Mouse (Mus musculus): Measurements from ENCODE around the gene Tanc2.

The Tanc2 gene

DNA sequence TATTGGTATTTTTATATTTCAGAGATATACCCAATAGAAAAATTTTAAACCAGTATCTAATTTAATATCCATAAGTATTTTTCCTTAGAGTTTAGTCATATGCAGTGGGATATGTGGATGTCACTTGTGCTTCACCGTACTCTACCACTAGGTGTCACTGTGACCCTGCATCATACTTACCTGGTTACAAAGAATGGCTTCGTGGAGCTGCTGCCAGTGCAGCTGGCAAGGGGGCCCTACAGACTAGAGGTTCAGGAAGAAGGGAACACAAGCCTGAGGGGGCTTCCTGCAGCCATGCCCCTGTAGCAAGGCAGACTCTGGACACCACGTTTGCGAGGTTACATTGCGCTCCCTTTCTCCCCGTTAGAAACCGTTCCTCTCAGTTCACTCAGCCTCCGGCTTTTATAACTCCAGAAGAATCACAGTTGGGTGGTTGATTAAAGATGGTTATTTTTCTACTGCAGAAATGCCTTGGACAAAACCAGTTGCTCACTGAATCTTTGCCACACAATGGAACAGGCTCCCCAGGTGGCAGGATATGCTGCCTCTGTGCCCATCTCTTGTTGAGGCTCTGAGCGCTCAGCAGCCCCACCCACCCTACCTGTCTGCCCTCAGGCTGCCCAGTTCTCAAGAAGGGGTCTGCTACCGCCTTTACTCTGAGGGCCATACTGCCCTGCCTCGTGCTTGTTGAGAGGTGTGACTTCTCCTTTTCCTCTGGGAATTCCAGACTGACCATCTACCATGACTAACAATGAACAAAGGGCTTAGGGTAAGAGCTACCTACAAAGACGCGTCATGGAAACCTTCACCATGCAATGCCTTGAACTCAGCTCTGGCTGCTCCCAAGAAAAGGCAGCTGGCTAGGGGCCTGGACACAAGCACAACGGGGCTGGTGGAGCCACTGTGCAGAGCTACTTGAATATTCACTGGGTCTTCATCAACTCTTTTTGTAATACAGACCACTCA is 337.6 kb downstream of the Tanc2 start:
- peak; percentile 84 for DNase-seq

DNA sequence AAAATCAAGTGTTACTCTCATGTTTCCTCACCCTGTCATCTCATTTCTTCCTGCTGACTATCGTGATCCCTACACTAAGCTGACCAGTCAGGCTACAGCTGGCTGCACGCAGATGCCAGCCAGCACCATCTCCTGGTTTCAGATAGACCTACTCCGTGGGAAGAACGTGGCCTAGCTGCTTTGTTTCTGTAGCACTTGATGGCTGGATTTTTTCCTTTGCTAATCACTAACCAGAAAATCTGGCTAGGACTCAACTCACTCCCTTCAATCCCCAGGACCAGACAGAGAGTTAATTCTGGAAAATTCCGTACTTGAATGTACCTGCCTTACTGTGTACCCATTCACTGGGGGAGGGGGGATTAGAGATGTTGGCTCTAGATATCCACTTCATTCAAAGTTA is 338.4 kb downstream of the Tanc2 start:
- no peak for DNase-seq

DNA sequence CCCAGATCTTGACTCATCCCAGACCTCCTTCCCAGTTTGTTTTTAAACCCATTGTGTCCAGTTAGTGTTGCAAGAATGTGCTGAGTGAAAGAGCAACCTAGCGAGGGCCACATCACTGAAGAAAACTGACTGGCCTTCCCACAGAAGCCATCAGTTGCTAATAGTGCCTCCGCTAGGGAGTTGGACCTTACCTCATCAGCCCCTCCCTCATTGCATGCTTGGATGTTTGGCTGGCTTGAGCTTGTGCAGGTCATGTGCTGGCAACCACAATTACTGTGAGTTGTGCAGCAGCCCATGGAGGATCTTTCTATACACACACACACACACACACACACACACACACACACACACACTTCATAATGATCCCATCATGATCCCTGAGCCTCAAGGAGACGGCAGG is 341.6 kb downstream of the Tanc2 start:
- DNase-seq, result no peak

DNA sequence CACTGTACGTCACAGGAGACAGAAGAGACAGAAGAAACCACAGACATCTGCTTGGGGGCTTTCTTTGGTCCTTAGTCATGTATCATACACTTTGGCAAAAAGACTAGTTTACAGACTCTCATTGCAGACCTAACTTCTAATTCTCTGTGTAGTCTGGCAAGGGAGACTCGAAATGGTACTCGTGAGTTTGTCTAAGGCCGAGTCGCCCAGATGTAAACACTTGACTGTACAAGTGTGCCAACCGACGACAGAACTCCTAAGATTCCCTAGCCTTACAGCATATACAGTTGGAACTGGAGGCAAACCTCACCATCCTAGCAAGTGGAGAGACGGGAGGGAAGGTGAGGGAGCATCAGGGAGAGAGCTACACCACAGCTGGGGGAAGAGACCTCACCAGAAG is 344.0 kb downstream of the Tanc2 start:
- DNase-seq, result peak; percentile 45

DNA sequence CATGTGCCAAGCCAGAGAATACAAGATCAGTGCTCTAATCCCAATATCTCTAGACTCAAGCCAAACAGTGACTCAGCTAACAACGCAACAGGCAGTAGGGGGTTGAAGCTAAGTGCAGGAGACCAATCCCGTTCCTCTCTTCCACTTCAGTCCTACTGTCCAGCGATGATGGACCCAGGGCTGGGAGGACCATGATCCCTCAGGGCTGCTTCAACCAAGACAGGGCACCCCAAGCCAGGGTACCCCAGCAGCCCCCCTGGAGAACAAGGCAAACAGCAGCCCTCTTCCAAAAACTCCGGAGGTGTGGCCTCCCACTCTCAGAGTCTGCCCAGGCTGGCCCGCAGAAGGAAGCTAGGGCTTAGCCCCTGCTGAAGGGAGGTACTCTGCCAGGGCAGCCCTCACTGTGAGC is 344.5 kb downstream of the Tanc2 start:
- no peak for DNase-seq

DNA sequence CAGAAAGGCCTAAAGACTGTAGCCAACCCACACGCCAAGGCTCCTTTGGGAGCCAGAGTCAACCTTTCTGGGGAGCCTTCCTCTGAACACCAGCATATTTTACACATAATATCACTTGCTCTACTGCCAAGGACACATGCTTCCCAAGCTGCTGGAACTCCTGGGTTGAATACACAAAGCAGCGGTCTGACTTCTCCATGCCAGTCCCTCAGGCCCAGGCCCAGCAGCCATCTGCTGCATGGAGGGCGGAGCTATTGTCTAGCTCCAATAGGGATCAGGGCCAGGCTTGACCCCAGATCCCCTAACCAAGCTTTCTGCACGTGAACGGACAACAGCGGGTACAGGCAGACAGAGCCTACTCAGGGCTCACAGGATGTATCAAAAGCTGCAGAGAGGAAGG is 345.0 kb downstream of the Tanc2 start:
- no peak for DNase-seq

DNA sequence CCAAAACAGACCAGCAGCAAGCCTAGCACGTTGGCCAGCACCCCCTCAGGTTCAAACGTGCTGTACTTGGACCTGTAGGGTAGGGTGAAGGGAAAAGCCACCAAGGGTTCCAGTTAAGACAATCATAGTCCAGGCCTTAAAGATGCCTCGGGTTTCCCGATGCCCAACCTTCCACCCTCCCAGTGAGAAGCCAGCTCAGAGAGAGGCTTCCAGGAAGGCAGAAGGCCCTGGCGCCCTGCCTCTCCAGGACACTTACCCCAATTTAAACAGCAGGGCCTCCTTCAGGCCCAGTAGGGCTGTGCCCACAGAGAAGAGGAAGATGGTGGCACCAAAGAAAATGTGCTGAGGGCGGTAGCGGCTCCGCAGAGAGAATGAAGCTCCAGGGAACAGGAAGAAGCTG is 345.7 kb downstream of the Tanc2 start:
- DNase-seq, result no peak

DNA sequence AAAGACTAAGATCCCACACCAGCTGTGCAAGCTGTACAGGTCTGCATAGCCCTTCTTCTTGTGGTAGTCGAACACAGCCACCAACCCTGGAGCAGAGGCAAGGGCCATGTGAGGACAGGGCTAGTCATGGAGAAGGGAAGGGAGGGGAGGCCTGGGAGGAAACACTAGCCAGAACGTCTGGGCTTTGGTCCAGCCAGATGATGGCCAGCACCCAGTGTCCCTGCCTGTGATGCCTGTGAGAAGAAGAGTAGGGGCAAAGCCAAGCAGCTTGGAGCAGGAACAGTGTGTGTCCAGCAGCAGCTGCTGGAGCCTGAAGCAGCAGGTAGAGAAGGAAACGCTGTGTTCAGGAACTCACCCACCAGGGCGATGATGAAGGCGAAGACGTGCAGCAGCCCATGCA is 346.4 kb downstream of the Tanc2 start:
- DNase-seq, result peak; percentile 88

DNA sequence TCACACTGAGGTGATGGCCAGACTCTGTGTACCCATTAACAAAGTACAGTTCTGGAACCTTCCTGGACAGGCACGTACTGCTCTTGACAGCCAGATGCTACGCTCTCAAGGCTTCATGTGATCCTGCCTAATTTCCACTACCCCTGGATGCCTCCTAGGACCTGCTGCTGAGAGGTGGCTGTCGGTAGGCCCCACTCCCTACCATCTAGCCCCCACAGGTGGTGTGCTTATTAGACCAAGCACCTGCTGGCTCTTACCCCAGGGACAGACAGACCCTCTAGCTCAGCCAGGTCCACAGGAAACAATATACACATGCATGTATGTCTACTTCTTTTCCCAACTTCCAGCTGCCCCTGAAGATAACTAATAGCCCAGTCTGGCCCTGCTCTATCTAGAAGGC is 347.2 kb downstream of the Tanc2 start:
- no peak for DNase-seq

DNA sequence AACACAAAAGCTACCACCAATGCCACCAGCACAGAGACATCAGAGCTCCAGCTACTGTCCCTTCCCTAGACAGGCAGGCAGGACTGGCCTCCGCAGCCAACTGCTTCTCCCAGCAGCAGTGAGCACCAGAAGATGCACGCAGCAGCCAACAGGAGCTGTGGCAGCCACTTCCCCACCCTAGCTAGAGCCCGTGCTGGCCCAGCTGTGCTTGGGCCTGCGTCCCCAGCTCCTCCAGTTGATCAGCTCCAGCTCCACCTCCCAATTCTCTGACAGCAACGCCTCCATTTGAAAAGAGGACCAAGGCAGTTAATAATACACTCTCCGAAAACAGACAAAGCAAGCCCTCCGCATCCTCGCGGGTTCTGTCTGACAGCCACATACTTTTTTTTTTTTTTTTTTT is 349.0 kb downstream of the Tanc2 start:
- no peak for DNase-seq

DNA sequence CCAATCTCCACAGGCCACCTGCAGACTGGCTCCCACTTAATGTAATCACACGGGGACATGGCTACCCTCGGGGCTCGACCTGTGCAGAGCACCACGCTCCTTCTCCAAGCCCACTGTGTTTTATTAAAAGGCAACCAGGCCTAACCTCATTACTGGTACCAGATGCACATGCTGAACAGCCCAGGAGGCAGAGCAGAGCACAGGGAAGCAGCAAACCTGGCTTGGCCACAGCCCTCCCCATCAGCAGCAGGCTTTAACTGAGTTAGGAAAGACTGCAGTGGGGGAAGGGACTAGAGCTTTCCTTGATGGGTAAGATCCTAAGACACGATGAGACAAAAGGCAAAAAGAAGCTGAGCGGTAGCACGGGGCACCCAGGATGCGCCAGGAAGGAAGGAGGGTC is 352.2 kb downstream of the Tanc2 start:
- no peak for DNase-seq

DNA sequence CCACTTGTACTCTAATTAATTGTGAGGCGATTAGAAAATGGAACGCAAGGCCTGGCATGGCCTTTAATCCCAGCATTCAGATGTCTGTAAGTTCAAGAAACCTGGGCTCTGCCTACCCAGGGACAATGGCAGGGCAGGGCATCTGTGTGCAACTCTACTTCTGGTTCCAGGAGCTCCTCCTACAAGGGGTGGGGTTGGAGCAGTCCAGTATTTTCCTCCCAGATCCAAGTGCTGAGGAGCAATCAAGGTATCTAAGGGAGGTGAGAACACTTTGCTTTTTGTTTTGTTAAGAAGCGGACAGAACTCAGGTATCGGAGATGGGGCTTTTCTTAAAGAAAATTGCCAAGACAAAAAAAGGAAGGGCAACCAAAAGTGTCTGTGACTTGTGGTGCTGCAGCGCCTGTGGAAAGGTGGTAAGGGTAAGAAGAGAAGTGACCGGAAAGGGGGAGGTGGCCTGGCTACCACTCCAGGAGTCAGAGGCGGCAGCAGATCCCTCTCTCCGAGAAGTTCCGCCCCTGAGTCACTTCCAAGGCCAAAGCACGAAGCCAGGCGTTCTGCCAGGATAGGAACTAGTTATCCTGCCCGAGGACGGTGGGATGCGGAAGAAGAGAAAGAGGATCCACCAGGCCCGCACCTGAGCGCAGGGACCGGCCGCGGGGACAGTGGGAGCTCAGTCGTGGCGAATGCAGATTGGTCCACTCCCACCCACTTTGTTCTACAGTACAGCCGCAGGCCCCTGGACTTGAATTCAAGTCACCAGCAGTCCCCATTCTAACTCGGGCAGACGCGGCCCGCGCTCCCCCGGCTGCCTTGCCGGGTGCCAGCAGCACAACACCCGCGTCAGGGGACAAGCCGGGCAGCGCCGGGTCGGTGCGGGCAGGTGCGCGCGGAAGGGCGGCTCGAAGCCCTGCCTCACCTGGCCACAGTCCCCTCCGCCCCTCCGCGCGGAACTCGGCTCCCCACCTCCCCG is 353.6 kb downstream of the Tanc2 start:
- peak; percentile 79 for DNase-seq

DNA sequence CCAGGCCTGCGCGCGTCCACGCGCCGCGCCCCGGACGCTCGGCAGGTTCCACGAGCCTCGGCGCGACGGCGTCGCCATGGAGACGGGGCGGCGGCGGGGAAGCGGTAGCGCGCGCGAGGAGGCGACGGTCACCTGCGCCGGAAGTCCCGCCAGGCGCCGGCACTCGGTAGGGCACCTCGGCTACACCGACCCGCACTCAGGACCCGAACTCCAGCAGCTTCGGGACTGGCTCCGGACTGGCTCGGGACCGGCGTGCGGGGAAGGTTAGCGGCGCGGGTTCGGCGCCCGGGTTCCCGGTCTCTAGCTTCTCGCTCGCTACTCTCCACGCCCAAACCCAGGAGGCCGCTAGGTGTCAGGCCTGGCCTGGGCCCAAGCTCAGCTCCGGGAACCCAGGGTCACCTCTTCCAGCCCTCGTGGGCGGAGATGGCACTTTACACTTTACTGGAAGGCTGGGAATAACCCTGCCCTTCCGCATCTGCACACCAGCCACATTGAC is 354.4 kb downstream of the Tanc2 start:
- DNase-seq, result peak; percentile 89

DNA sequence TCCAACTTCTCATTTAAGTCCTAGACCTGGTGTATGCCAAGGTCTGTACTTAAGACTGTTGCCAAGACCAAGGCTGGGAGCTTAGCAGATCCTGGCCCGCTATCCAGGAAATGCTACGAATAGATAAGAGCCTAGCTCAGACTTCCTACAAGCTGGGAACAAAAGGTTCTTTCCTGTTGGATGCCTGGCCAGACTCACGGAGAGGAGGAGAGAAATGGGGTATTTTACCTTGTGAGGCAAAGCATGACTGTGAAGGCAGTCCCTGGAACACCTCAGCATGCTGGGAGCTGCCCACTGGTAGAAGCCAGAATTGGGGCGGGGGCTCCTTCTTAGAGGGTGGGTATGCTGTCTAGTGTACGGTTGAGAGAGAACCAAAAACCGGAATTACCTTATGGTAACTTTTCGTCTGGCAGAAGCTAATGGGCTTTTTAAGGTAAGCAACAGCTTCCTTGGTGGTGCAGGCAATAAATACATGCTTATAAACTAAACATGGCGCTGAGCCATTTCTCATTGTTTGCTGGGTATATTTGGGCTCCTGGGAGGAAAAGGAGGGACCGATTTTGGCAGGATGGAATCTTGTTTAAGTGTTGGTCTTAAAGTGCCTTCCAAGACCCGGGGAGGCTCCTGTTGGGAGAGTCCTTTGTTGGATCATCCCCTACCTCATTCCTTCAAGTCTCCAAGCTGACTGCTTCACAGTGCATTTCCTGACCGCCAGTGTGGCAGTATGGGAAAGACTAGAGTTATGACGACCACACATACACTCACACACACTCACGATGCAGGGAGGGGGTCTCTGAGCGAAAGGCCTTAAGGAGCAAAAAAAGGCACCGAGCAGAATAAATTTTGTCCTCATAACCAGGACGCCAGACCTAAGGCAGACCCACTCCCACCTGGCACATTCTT is 355.2 kb downstream of the Tanc2 start:
- peak; percentile 83 for DNase-seq

DNA sequence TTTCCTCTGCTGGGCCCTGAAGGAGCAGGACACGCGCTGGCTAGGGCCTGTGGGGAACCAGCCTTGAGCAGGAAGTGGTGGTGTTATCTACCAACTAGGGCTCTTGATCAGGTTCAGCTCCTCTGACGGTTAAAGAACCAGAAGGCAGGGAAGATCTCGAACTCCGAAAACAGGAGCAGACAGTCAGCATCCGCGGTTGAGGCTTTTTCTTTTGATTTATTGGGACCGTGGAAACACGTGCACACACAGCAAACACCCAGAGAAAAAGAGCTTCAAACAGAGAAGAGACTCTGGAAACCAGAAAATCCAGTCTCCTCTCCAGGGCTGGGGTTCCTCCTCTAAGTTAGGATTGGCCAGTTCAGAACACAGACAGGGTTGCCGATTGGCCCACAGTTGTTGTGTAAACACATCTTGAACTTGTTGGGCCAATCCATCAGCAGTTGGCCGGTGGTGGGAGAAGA is 356.9 kb downstream of the Tanc2 start:
- DNase-seq, result peak; percentile 46

DNA sequence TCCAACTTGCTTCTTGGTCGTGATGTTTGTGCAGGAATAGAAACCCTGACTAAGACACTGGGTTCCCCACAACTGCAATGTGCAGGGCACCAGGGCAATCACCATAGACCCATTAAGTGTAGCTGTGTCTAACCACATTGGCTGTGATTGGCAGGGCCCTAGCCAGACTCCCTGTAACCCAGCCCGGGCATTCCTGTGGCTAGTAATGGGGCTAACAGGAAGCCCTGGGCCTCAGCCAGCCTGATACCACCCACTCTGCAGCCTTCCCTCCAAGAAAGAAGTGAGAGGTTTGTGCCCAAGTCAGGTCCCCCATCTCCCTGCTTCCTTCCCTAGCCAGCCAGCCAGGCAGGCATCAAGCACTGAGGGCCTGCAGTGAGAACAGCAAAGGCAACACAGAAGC is 358.5 kb downstream of the Tanc2 start:
- DNase-seq, result no peak

DNA sequence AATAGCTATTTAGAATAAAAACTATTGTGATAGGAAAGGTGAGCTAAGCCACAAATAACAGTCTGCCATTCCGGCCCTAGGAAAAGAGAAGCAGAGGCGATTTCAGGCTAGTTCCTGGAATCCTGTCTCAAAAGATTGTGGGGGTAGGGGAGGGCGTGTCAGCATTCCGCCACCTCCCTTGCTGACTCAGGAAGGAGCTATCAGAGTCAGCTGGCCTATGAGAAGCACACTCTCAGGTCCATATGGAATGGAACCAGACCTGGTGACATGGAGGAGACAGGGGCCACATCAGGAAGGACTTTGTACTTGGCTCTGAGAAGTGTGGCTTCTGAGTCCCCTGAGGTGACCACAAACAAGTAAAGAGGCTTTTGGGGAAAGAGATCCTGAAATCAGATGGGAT is 360.7 kb downstream of the Tanc2 start:
- no peak for DNase-seq

DNA sequence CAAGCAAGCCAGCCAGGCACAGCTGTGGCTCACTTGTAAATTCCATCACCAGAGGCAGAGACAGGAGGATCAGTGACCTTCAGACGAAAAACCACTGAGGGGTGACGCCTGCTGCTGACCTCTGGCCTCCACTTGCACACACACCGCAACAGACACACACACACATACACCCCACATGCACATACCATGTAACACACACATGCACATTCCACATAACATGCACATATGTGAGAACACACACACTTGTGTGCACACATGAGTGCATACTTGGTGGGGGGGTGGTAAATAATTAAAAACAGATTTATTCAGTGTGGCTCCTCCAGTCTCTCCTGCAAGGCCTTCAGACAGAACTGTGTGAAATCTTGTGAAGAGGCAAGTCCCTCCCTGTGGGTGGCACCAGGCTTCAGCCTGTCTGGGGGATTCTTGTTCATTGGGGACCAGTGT is 361.8 kb downstream of the Tanc2 start:
- DNase-seq, result no peak

DNA sequence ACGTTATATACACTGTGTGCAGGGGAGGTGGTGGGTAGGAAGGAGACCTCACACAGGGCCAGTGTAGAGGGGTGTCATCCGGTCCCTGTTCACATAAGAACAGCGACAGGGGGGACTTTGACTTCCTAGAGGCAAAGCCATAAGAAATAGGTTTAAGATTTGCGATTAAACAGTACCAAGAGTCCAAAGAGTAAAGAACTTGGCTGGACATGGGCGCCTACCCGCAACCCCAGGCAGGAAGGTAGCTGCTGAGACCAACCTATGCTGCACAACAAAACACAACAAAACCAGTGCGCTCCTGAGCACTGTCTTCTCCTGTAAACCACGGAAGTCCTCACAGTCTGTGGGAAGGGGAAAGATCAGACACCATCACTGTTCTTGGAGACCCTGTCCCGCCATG is 362.3 kb downstream of the Tanc2 start:
- no peak for DNase-seq

DNA sequence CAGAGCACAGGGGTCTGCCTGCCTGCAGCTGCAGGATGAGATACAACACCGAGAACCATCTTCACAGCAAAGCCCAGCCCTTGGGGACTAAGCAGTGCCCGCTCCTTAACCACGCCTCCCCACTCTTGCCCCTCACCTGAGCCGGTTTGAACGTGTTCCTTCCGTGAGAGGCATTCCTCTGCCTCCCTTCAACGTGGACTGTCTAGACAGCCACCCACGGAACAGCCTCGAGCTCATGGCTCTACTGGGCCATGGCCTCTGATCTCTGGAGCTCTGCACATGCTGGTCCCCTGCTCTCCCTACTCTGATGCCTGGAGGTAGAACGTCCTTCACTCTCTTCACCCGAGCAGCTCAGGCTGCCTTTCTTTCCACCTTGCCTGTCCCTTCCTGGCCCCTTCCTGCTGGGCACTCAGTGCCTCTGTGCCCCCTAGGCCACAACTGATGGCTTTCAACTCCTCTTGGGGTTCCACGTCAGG is 363.2 kb downstream of the Tanc2 start, which contains the start of gene Cyb561:
Cyb561 (minus strand) TSS at position 426 of the 476 bp plus-strand sequence.
- no peak for DNase-seq

DNA sequence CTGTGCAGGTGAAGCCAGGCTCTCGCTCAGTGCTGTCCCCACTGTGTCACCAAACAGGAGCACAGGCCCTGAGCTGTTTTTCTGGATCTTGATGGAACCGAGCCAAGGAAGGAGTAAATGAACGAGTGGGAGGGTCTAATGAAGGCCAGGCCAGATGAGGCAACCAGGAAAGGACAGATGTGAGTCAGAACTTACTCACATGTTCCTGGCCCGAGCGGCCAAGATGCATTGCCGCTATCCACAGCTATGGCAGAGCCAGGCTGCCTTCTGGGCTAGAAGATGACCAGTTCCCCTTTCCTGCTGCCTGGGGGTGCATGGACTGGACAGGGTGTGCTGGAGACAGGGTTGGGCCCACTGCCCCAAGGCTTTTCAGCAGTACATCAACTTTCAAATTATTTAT is 363.6 kb downstream of the Tanc2 start:
- peak; percentile 60 for DNase-seq
